Mouse (Mus musculus) embryonic facial prominence, embryonic 15.5 days (tissue): Measurements from ENCODE around the gene Gm45233. TPM values are rescaled to one million over a fixed set of nuclear protein-coding genes. Genes with fewer than 3 reads are reported as not detected.

Experiments
- ATAC-seq: fragments of 200-750 bp; cut with Nextera tagmentation; 2 replicates; pipeline ENCODE4 v1.8.0; 2017; ENCODE audit warnings: low read depth, moderate TSS enrichment; ENCODE audit not compliant: insufficient number of reproducible peaks, low FRiP score, low TSS enrichment
- H3K27ac ChIP-seq: fragments of 300-500 bp; sonication (generic); replicated peaks from 2 replicates; pipeline ENCODE4 v1.5.1; 2015; ENCODE audit warnings: mild to moderate bottlenecking, inconsistent platforms
- H3K27me3 ChIP-seq: fragments of 300-500 bp; sonication (generic); 2 replicates; pipeline ENCODE4 v1.6.1; 2015; ENCODE audit warnings: inconsistent platforms
- H3K36me3 ChIP-seq: fragments of 300-500 bp; sonication (generic); 2 replicates; pipeline ENCODE4 v1.6.1; 2015; ENCODE audit warnings: mild to moderate bottlenecking, inconsistent platforms
- H3K4me1 ChIP-seq: fragments of 300-500 bp; sonication (generic); 2 replicates; pipeline ENCODE4 v1.6.1; 2015; ENCODE audit warnings: inconsistent platforms
- H3K4me2 ChIP-seq: fragments of 300-500 bp; sonication (generic); replicated peaks from 2 replicates; pipeline ENCODE4 v1.6.1; 2015; ENCODE audit warnings: mild to moderate bottlenecking, inconsistent platforms
- H3K4me3 ChIP-seq: fragments of 300-500 bp; sonication (generic); replicated peaks from 2 replicates; pipeline ENCODE4 v1.5.1; 2015; ENCODE audit warnings: mild to moderate bottlenecking, inconsistent platforms
- H3K9ac ChIP-seq: fragments of 300-500 bp; sonication (generic); 2 replicates; pipeline ENCODE4 v1.6.1; 2015; ENCODE audit warnings: inconsistent platforms
- H3K9me3 ChIP-seq: fragments of 300-500 bp; sonication (generic); replicated peaks from 2 replicates; pipeline ENCODE4 v1.6.1; 2016; ENCODE audit warnings: inconsistent platforms
- WGBS: fragments of 180-500 bp; shearing (Covaris S2); methylation state at CpG from one replicate; pipeline ENCODE4 v1.1.7; 2015; 5-methylcytosine and 5-hydroxymethylcytosine counted together
- polyA plus RNA-seq: library from polyadenylated mRNA; unstranded; fragments of >200 nt; fragmentation: Nextera tagmentation; extraction: Ambion mirVana; gene quantifications from 2 replicates; pipeline ENCODE4 v1.2.1, GENCODE M21; 2015

Gene Gm45233
- polyA plus RNA-seq, 1 experiment from 2014 or later: 0.94 TPM

- Histone ChIP-seq H3K4me2 (no peak overlapping the region), H3K9ac (no peak overlapping the region), H3K36me3 (no peaks in the 10 kb centered on the region), H3K4me1 (no peaks in the 10 kb centered on the region), H3K9me3 (no peaks in the 10 kb centered on the region), H3K4me3 (no peak overlapping the region), H3K27ac (no peak overlapping the region), H3K27me3 (no peaks in the 10 kb centered on the region)
- ATAC-seq: no peak
- WGBS: 47% methylated on average over 4 of the region's 4 CpGs
Measured at GRCm38 (mm10) chr7:43429500-43429899, 14.4 kb upstream of the Gm45233 start.

GRCm38 (mm10) chr7:43432891-43433290 lies 11.0 kb upstream of the Gm45233 start:
- Histone ChIP-seq H3K4me1 (no peaks in the 10 kb centered on the region), H3K9me3 (no peaks in the 10 kb centered on the region), H3K4me2 (no peak overlapping the region), H3K4me3 (no peak overlapping the region), H3K36me3 (no peaks in the 10 kb centered on the region), H3K27ac (no peak overlapping the region), H3K27me3 (no peaks in the 10 kb centered on the region), H3K9ac (no peak overlapping the region)
- ATAC-seq: no peak
- 65% methylated on average over 4 of the region's 4 CpGs for WGBS

- ATAC-seq: no peak
Measured at GRCm38 (mm10) chr7:43434676-43435075, 9.3 kb upstream of the Gm45233 start.

GRCm38 (mm10) chr7:43436341-43437255 lies 7.3 kb upstream of the Gm45233 start, which contains the start of gene Nkg7:
Nkg7 (plus strand) TSS chr7:43437073.
- WGBS: 80% methylated on average over 10 of the region's 10 CpGs
- ATAC-seq: no peak
- no peaks in the 10 kb centered on the region for H3K4me1 ChIP-seq

More at GRCm38 (mm10) chr7:43434676-43435075, 9.3 kb upstream of the Gm45233 start:
- Histone ChIP-seq H3K4me1 (no peaks in the 10 kb centered on the region), H3K27ac (no peak overlapping the region), H3K27me3 (no peaks in the 10 kb centered on the region), H3K36me3 (no peaks in the 10 kb centered on the region), H3K4me3 (no peak overlapping the region), H3K9me3 (no peaks in the 10 kb centered on the region), H3K4me2 (no peak overlapping the region), H3K9ac (no peak overlapping the region)
- 83% methylated on average over 5 of the region's 5 CpGs for WGBS

GRCm38 (mm10) chr7:43438611-43439010 lies 5.3 kb upstream of the Gm45233 start:
- WGBS: 78% methylated on average over 4 of the region's 4 CpGs
- H3K9me3 ChIP-seq: no peaks in the 10 kb centered on the region
- no peak for ATAC-seq
- no peak overlapping the region for H3K27ac ChIP-seq
- H3K4me2 ChIP-seq: no peak overlapping the region
- no peak overlapping the region for H3K9ac ChIP-seq
- peaks cover 9% of the 10 kb centered on the region for H3K4me1 ChIP-seq
- H3K4me3 ChIP-seq: no peak overlapping the region
- no peaks in the 10 kb centered on the region for H3K27me3 ChIP-seq
- H3K36me3 ChIP-seq: no peaks in the 10 kb centered on the region

More at GRCm38 (mm10) chr7:43436341-43437255, 7.3 kb upstream of the Gm45233 start, which contains the start of gene Nkg7:
- H3K36me3 ChIP-seq: no peaks in the 10 kb centered on the region
- H3K27ac ChIP-seq: no peak within 1 kb of the TSS
- H3K27me3 ChIP-seq: no peaks in the 10 kb centered on the region
- no peak within 1 kb of the TSS for H3K9ac ChIP-seq
- H3K4me2 ChIP-seq: no peak within 1 kb of the TSS
- no peaks in the 10 kb centered on the region for H3K9me3 ChIP-seq
- no peak within 1 kb of the TSS for H3K4me3 ChIP-seq

- Histone ChIP-seq H3K27ac (no peak within 1 kb of the TSS), H3K4me3 (no peak within 1 kb of the TSS), H3K27me3 (no peaks in the 10 kb centered on the region), H3K4me2 (no peak within 1 kb of the TSS), H3K4me1 (peaks cover 19% of the 10 kb centered on the region), H3K36me3 (no peaks in the 10 kb centered on the region), H3K9ac (no peak within 1 kb of the TSS), H3K9me3 (no peaks in the 10 kb centered on the region)
- no peak for ATAC-seq
- 80% methylated on average over 6 of the region's 6 CpGs for WGBS
Measured at GRCm38 (mm10) chr7:43440482-43440881, 3.4 kb upstream of the Gm45233 start, which contains the start of gene Cldnd2. Cldnd2 (plus strand) TSS chr7:43440782.

- peaks cover 19% of the 10 kb centered on the region for H3K4me1 ChIP-seq
- H3K27me3 ChIP-seq: no peaks in the 10 kb centered on the region
- no peaks in the 10 kb centered on the region for H3K9me3 ChIP-seq
- no peak overlapping the region for H3K27ac ChIP-seq
- H3K36me3 ChIP-seq: no peaks in the 10 kb centered on the region
- no peak overlapping the region for H3K9ac ChIP-seq
- no peak overlapping the region for H3K4me2 ChIP-seq
- ATAC-seq: no peak
- 79% methylated on average over 3 of the region's 3 CpGs for WGBS
- no peak overlapping the region for H3K4me3 ChIP-seq
Measured at GRCm38 (mm10) chr7:43441071-43441470, 2.9 kb upstream of the Gm45233 start.

- H3K9ac ChIP-seq: peak overlapping the region; percentile 42
- H3K36me3 ChIP-seq: no peaks in the 10 kb centered on the region
- peaks cover 19% of the 10 kb centered on the region for H3K4me1 ChIP-seq
- no peaks in the 10 kb centered on the region for H3K9me3 ChIP-seq
- ATAC-seq: no peak
- peak overlapping the region; percentile 56 for H3K4me3 ChIP-seq
- H3K4me2 ChIP-seq: peak overlapping the region; percentile 88
- WGBS: 10% methylated on average over 9 of the region's 9 CpGs
- H3K27ac ChIP-seq: peak overlapping the region; percentile 95
- no peaks in the 10 kb centered on the region for H3K27me3 ChIP-seq
Measured at GRCm38 (mm10) chr7:43442684-43443083, 1.2 kb upstream of the Gm45233 start.

- H3K9me3 ChIP-seq: no peaks in the 10 kb centered on the region
- H3K4me1 ChIP-seq: peaks cover 19% of the 10 kb centered on the region
- H3K4me3 ChIP-seq: peak overlapping the region; percentile 56
- peak overlapping the region; percentile 88 for H3K4me2 ChIP-seq
- no peaks in the 10 kb centered on the region for H3K36me3 ChIP-seq
- H3K9ac ChIP-seq: peak overlapping the region; percentile 42
- 2% methylated on average over 36 of the region's 36 CpGs for WGBS
- H3K27me3 ChIP-seq: no peaks in the 10 kb centered on the region
- H3K27ac ChIP-seq: peak overlapping the region; percentile 95
- ATAC-seq: peak; percentile 88
Measured at GRCm38 (mm10) chr7:43443126-43443916, 607 bp upstream of the Gm45233 start.

- no peak overlapping the region for H3K4me3 ChIP-seq
- no peaks in the 10 kb centered on the region for H3K9me3 ChIP-seq
- no peak overlapping the region for H3K27ac ChIP-seq
- no peak overlapping the region for H3K9ac ChIP-seq
- 91% methylated on average over 4 of the region's 4 CpGs for WGBS
- no peak for ATAC-seq
- H3K4me2 ChIP-seq: no peak overlapping the region
- no peaks in the 10 kb centered on the region for H3K27me3 ChIP-seq
- peaks cover 14% of the 10 kb centered on the region for H3K4me1 ChIP-seq
- peaks cover 12% of the 10 kb centered on the region; the same call in 1 of the 2 replicates for H3K36me3 ChIP-seq
Measured at GRCm38 (mm10) chr7:43447801-43448200, 3.9 kb downstream of the Gm45233 start.

- Histone ChIP-seq H3K36me3 (peaks cover 16% of the 10 kb centered on the region; the same call in 1 of the 2 replicates), H3K9me3 (no peaks in the 10 kb centered on the region), H3K4me3 (no peak overlapping the region), H3K27ac (no peak overlapping the region), H3K9ac (no peak overlapping the region), H3K4me2 (no peak overlapping the region), H3K4me1 (peaks cover 10% of the 10 kb centered on the region), H3K27me3 (no peaks in the 10 kb centered on the region)
- WGBS: 90% methylated on average over 2 of the region's 3 CpGs
- ATAC-seq: no peak
Measured at GRCm38 (mm10) chr7:43448246-43448645, 4.3 kb downstream of the Gm45233 start.
